Mouse (Mus musculus) heart, postnatal 0 days (tissue): Measurements from ENCODE around the gene Mamdc2. TPM values are rescaled to one million over a fixed set of nuclear protein-coding genes. Genes with fewer than 3 reads are reported as not detected.
"Not testable (repeated sequence)": the region's sequence is repeated elsewhere in the genome, so short reads cannot be mapped to it uniquely, and the experiment has no call there.

ENCODE experiments used
- ATAC-seq: fragments of 200-750 bp; cut with Nextera tagmentation; 2 replicates; pipeline ENCODE4 v1.8.0; 2017; ENCODE audit warnings: low read depth, moderate number of reproducible peaks, moderate library complexity; ENCODE audit not compliant: insufficient read depth
- DNase-seq: peaks from one replicate; pipeline ENCODE4 v3.0.0-alpha.2; 2016; ENCODE audit warnings: low spot score
- H3K27ac ChIP-seq: fragments of 300-500 bp; sonication (generic); 2 replicates; pipeline ENCODE4 v1.5.1; 2014; ENCODE audit warnings: low read depth, mild to moderate bottlenecking
- H3K27me3 ChIP-seq: fragments of 300-500 bp; sonication (generic); 2 replicates; pipeline ENCODE4 v1.6.1; 2014; ENCODE audit warnings: low read length, mixed read lengths; ENCODE audit not compliant: control insufficient read depth, insufficient read depth
- H3K36me3 ChIP-seq: fragments of 300-500 bp; sonication (generic); replicated peaks from 2 replicates; pipeline ENCODE4 v1.6.1; 2014; ENCODE audit warnings: low read length, mixed read lengths; ENCODE audit not compliant: control insufficient read depth, insufficient read depth
- H3K4me1 ChIP-seq: fragments of 300-500 bp; sonication (generic); 2 replicates; pipeline ENCODE4 v1.6.1; 2014; ENCODE audit warnings: antibody characterized with exemption; ENCODE audit not compliant: control insufficient read depth, insufficient read depth
- H3K4me2 ChIP-seq: fragments of 300-500 bp; sonication (generic); 2 replicates; pipeline ENCODE4 v1.6.1; 2014; ENCODE audit warnings: low read depth, mild to moderate bottlenecking, low read length, moderate library complexity
- H3K4me3 ChIP-seq: fragments of 300-500 bp; sonication (generic); 2 replicates; pipeline ENCODE4 v1.5.1; 2014; ENCODE audit warnings: low read depth, low read length
- H3K9ac ChIP-seq: fragments of 300-500 bp; sonication (generic); replicated peaks from 2 replicates; pipeline ENCODE4 v1.6.1; 2014; ENCODE audit warnings: low read depth, low read length, mixed read lengths
- H3K9me3 ChIP-seq: fragments of 300-500 bp; sonication (generic); replicated peaks from 2 replicates; pipeline ENCODE4 v1.6.1; 2016; ENCODE audit warnings: low read length; ENCODE audit not compliant: control insufficient read depth
- CTCF ChIP-seq: IDR thresholded peaks from 2 replicates; pipeline ENCODE4 v1.5.1; 2016; ENCODE audit warnings: antibody characterized with exemption, control low read depth, low read depth
- EP300 ChIP-seq: IDR thresholded peaks from 2 replicates; pipeline ENCODE4 v1.6.1; 2016; ENCODE audit warnings: antibody characterized with exemption, low read depth
- WGBS: fragments of 180-500 bp; shearing (Covaris S2); extraction: QIAGEN DNeasy Blood & Tissue Kit; methylation state at CpG from one replicate; pipeline ENCODE4 v1.1.7; 2014; 5-methylcytosine and 5-hydroxymethylcytosine counted together
- polyA plus RNA-seq: library from polyadenylated mRNA; unstranded; fragments of >200 nt; fragmentation: Nextera tagmentation; extraction: Ambion mirVana; gene quantifications from 2 replicates; pipeline ENCODE4 v1.2.1, GENCODE M21; 2015
- total RNA-seq: library from RNA; depleted of rRNA; stranded (reverse); fragments of >200 nt; gene quantifications from 2 replicates; pipeline ENCODE4 v1.2.3, GENCODE M21; 2014; ENCODE audit warnings: low replicate concordance

Gene Mamdc2
- total and polyA plus RNA-seq, 2 experiments from 2014 or later: 1.1 to 2.8 TPM

DNA sequence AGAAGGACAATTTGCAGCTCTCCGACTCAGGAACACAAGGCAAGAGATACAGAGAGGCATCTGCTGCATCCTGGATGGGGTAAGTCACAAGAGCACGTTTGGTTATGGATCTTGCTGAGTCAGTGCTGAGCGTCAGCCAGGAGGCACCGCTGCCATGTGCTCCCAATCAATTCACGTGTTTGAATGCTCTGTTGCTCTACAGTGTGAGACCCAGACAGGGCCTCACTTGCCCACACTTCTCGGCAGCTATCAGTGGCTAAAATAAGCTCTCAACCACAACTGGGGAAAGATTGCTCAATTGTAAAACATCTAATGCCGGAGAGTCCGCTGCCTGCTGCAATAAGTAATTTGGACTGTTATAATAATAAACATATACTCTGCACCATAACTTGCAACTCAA is 41.5 kb upstream of the Mamdc2 start:
- no peaks in the 10 kb centered on the region for H3K9me3 ChIP-seq
- no peaks in the 10 kb centered on the region for H3K36me3 ChIP-seq
- no peak for TF ChIP-seq EP300
- TF ChIP-seq CTCF: no peak
- 24% methylated on average over 8 of the region's 8 CpGs for WGBS
- peak; percentile 88 for ATAC-seq
- no peaks in the 10 kb centered on the region for H3K27me3 ChIP-seq
- DNase-seq: peak; percentile 68
- no peak overlapping the region for H3K4me2 ChIP-seq
- no peak overlapping the region for H3K9ac ChIP-seq
- no peak overlapping the region for H3K4me3 ChIP-seq
- 0 out of 2 replicates have a peak overlapping the region, but pooled peaks have one; percentile 41 for H3K27ac ChIP-seq
- peaks cover 8% of the 10 kb centered on the region for H3K4me1 ChIP-seq

DNA sequence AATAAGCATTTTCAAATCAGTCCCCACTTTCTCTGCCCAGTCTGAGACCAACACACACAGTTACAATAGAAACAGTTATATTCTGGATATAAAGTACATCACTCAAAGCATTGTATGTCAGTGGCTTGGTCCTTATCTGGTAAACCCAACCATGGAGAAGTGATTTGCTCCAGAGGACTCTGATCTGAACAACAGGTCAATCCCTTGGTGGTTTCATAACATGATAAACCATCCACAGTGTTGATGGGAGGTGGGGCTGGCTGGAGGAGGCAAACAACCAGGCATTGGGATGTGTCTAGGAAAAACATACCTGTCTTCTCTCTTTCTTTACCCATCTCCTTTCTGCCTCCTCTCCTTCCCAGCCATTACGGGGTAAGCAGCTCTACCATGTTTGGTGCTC is 39.2 kb upstream of the Mamdc2 start:
- no peak for TF ChIP-seq CTCF
- no peak for TF ChIP-seq EP300
- Histone ChIP-seq H3K4me2 (no peak overlapping the region), H3K4me3 (no peak overlapping the region), H3K27me3 (no peaks in the 10 kb centered on the region), H3K9me3 (no peaks in the 10 kb centered on the region), H3K36me3 (no peaks in the 10 kb centered on the region), H3K9ac (no peak overlapping the region), H3K27ac (no peak overlapping the region), H3K4me1 (peaks cover 8% of the 10 kb centered on the region)
- WGBS: 100% methylated on average over 1 of the region's 1 CpGs
- DNase-seq (no peak), ATAC-seq (no peak)

DNA sequence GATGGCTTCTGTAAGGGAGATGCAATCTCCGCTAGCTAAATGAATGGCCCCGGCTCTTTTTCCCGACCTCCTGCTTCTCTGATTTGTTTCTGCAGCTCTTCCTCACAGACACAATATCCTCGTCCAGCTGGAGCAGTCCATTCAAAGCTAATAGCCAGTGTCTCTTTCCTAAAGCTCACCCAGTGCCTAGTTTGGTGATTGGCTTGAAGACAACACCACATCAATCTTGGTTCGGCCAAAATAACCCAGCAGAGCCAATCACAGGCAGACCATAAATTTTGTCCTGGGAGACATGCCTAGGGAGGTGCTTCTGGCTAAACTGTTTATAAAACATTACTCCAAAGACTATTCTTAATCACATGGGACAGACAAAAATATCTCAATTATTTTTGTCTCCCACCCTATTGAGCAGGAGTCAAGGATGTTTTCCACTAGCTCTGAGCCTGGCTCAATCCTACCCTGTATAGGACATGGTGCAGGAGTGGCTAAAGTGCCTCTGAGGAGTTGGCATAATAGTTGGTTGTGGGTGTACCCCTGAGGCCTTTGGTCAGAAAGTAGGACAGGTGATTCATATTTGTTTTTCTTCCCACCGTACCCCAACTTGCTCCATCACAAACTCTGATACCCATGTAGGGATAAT is 38.5 kb upstream of the Mamdc2 start:
- 89% methylated on average over 6 of the region's 6 CpGs for WGBS
- H3K27me3 ChIP-seq: no peaks in the 10 kb centered on the region
- no peak for ATAC-seq
- H3K4me1 ChIP-seq: peaks cover 8% of the 10 kb centered on the region
- no peaks in the 10 kb centered on the region for H3K36me3 ChIP-seq
- DNase-seq: no peak
- H3K4me2 ChIP-seq: no peak overlapping the region
- no peak overlapping the region for H3K27ac ChIP-seq
- H3K9me3 ChIP-seq: no peaks in the 10 kb centered on the region
- no peak overlapping the region for H3K4me3 ChIP-seq
- TF ChIP-seq CTCF: no peak
- no peak for TF ChIP-seq EP300
- H3K9ac ChIP-seq: no peak overlapping the region

DNA sequence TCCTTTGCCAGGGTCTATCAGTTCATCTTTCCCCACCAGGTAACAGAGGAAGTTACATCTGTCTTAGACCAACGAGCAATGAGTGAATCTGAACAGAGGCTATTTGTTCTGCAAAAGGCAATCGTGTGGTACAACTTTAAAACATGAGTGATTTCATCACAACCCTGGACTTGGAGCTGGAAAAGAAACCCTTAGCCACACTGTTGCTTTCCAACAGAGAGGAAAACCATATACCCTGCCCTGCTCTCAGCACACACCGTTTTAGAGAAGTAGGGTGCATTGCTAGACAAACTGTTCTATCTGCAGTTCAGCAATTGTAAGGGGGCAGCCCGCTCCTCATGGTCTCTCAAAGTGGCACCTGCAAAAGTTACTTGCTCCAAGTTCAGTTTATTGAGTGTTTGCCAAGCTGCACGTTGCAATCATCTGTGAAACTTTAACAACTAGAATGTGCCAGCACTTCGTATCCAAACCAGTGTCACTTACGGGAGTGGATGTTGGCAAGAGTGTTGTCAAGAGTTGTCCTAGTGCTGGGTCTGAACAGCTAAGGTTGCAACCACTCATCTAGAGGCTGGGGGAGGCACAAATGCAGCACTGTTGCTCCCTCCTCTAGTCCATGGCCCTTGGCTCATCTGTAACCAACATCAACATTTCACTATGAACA is 37.8 kb upstream of the Mamdc2 start:
- no peak for ATAC-seq
- H3K4me1 ChIP-seq: peaks cover 8% of the 10 kb centered on the region
- no peak overlapping the region for H3K9ac ChIP-seq
- no peak overlapping the region for H3K27ac ChIP-seq
- no peak for DNase-seq
- no peaks in the 10 kb centered on the region for H3K9me3 ChIP-seq
- WGBS: 62% methylated on average over 7 of the region's 7 CpGs
- H3K4me2 ChIP-seq: no peak overlapping the region
- H3K36me3 ChIP-seq: no peaks in the 10 kb centered on the region
- TF ChIP-seq CTCF: no peak
- TF ChIP-seq EP300: no peak
- H3K4me3 ChIP-seq: no peak overlapping the region
- H3K27me3 ChIP-seq: no peaks in the 10 kb centered on the region

DNA sequence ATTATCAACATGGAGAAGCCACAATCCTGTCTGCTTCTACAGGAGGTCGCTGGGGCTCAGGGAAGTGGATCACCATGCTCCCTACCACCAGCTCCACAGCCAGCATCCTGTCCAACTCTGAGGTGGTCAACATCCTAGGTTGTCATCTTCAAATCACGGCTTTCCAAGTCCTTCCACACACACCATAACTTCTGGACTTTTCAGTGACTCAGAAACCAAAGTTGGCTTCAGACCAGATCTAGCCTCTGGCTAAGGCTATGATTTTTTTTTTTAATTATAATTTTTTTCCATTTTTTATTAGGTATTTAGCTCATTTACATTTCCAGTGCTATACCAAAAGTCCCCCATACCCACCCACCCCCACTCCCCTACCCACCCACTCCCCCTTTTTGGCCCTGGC is 34.3 kb upstream of the Mamdc2 start:
- DNase-seq, H3K9ac ChIP-seq, H3K36me3 ChIP-seq, H3K27me3 ChIP-seq, H3K4me1 ChIP-seq, ATAC-seq, H3K9me3 ChIP-seq, H3K4me2 ChIP-seq, H3K4me3 ChIP-seq, H3K27ac ChIP-seq: not testable (repeated sequence)
- 67% methylated on average over 2 of the region's 2 CpGs for WGBS

DNA sequence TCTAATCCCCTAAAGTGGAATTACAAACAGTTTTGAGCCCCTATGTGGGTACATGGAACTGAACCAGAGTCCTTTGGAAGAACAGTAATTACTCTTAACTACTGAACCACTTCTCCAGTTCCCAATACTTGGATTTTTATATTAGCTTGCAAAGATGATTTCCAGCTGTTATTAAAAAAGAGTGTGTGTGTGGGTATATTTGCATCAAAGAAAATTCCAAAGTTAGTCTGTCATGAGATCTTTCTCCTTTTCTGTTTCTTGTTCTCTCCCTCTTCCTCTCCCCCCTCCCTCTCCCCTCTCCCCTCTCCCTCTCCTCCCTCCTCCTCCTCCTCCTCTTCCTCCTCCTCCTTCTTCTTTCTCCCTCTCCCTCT is 31.3 kb upstream of the Mamdc2 start:
- ATAC-seq: no peak

More for the DNA sequence above, 31.3 kb upstream of the Mamdc2 start:
- TF ChIP-seq EP300 (no peak), CTCF (no peak)
- Histone ChIP-seq H3K9me3 (no peaks in the 10 kb centered on the region), H3K4me1 (no peaks in the 10 kb centered on the region), H3K4me3 (no peak overlapping the region), H3K27ac (no peak overlapping the region), H3K4me2 (no peak overlapping the region), H3K9ac (no peak overlapping the region), H3K27me3 (no peaks in the 10 kb centered on the region), H3K36me3 (no peaks in the 10 kb centered on the region)
- DNase-seq: no peak
